Mouse (Mus musculus): ENCODE results near the gene Cdkl4. TPM values are rescaled to one million over a fixed set of nuclear protein-coding genes. Genes with fewer than 3 reads are reported as not detected.

The Cdkl4 gene
- 1.4 and 1.9 TPM in 2 replicates for polyA plus RNA-seq (2014; fragmentation: Nextera tagmentation; extraction: Ambion mirVana)

GRCm38 (mm10) chr17:80577639-80578038 is at the start of gene Cdkl4:
TSS of gene Cdkl4 (minus strand) at chr17:80577813.
- no peak for ATAC-seq (replicated peaks; ENCODE audit: insufficient number of reproducible peaks, low FRiP score, low TSS enrichment, low read depth)

GRCm38 (mm10) chr17:80624979-80625378 is 47.4 kb upstream of the Cdkl4 start:
- Histone ChIP-seq H3K27ac (replicated peaks; ENCODE audit: low read depth, low read length) (no peak overlapping the region), H3K36me3 (replicated peaks; ENCODE audit: control insufficient read depth, insufficient read depth, low read depth, low read length) (no peaks in the 10 kb centered on the region), H3K4me1 (ENCODE audit: control insufficient read depth, insufficient read depth, low read length) (no peaks in the 10 kb centered on the region), H3K4me3 (ENCODE audit: low read depth, low read length) (no peak overlapping the region), H3K4me2 (ENCODE audit: low read depth, low read length) (no peak overlapping the region), H3K27me3 (ENCODE audit: control insufficient read depth, insufficient read depth, low read length) (no peaks in the 10 kb centered on the region), H3K9me3 (replicated peaks; ENCODE audit: control insufficient read depth, low read length) (no peaks in the 10 kb centered on the region), H3K9ac (replicated peaks; ENCODE audit: low read length) (no peak overlapping the region)
- DNase-seq (ENCODE audit: low spot score) (no peak), ATAC-seq (replicated peaks; ENCODE audit: insufficient number of reproducible peaks, low FRiP score, low TSS enrichment, low read depth) (no peak)

More at GRCm38 (mm10) chr17:80577639-80578038, at the start of gene Cdkl4:
- no peaks in the 10 kb centered on the region for H3K27me3 ChIP-seq (ENCODE audit: control insufficient read depth, insufficient read depth, low read length)
- peak within 1 kb of the TSS; percentile 67 for H3K9ac ChIP-seq (replicated peaks; ENCODE audit: low read length)
- H3K4me2 ChIP-seq (ENCODE audit: low read depth, low read length), result peak within 1 kb of the TSS; percentile 95
- 62% methylated on average over 15 of the region's 15 CpGs for WGBS
- H3K4me3 ChIP-seq (ENCODE audit: low read depth, low read length), result peak within 1 kb of the TSS; percentile 44
- H3K36me3 ChIP-seq (replicated peaks; ENCODE audit: control insufficient read depth, insufficient read depth, low read depth, low read length), result no peaks in the 10 kb centered on the region
- H3K27ac ChIP-seq (replicated peaks; ENCODE audit: low read depth, low read length), result no peak within 1 kb of the TSS
- H3K4me1 ChIP-seq (ENCODE audit: control insufficient read depth, insufficient read depth, low read length), result no peaks in the 10 kb centered on the region
- H3K9me3 ChIP-seq (replicated peaks; ENCODE audit: control insufficient read depth, low read length), result no peaks in the 10 kb centered on the region
- DNase-seq (ENCODE audit: low spot score), result no peak

GRCm38 (mm10) chr17:80621691-80622090 is 44.1 kb upstream of the Cdkl4 start:
- H3K4me3 ChIP-seq (ENCODE audit: low read depth, low read length), result no peak overlapping the region
- ATAC-seq (replicated peaks; ENCODE audit: insufficient number of reproducible peaks, low FRiP score, low TSS enrichment, low read depth) (no peak), DNase-seq (ENCODE audit: low spot score) (no peak)
- H3K4me2 ChIP-seq (ENCODE audit: low read depth, low read length), result no peak overlapping the region
- H3K9ac ChIP-seq (replicated peaks; ENCODE audit: low read length), result no peak overlapping the region
- no peaks in the 10 kb centered on the region for H3K4me1 ChIP-seq (ENCODE audit: control insufficient read depth, insufficient read depth, low read length)
- H3K9me3 ChIP-seq (replicated peaks; ENCODE audit: control insufficient read depth, low read length), result no peaks in the 10 kb centered on the region
- no peaks in the 10 kb centered on the region for H3K27me3 ChIP-seq (ENCODE audit: control insufficient read depth, insufficient read depth, low read length)
- H3K36me3 ChIP-seq (replicated peaks; ENCODE audit: control insufficient read depth, insufficient read depth, low read depth, low read length), result no peaks in the 10 kb centered on the region
- no peak overlapping the region for H3K27ac ChIP-seq (replicated peaks; ENCODE audit: low read depth, low read length)
- 85% methylated on average over 4 of the region's 4 CpGs for WGBS

- 63% methylated on average over 5 of the region's 5 CpGs for WGBS
- no peaks in the 10 kb centered on the region for H3K4me1 ChIP-seq (ENCODE audit: control insufficient read depth, insufficient read depth, low read length)
- no peak overlapping the region for H3K9ac ChIP-seq (replicated peaks; ENCODE audit: low read length)
- H3K27me3 ChIP-seq (ENCODE audit: control insufficient read depth, insufficient read depth, low read length), result no peaks in the 10 kb centered on the region
- H3K4me2 ChIP-seq (ENCODE audit: low read depth, low read length), result no peak overlapping the region
- ATAC-seq (replicated peaks; ENCODE audit: insufficient number of reproducible peaks, low FRiP score, low TSS enrichment, low read depth) (0 out of 2 replicates have a peak, but pooled peaks have one; percentile 56), DNase-seq (ENCODE audit: low spot score) (peak; percentile 70)
- H3K4me3 ChIP-seq (ENCODE audit: low read depth, low read length), result no peak overlapping the region
- no peak overlapping the region for H3K27ac ChIP-seq (replicated peaks; ENCODE audit: low read depth, low read length)
- H3K36me3 ChIP-seq (replicated peaks; ENCODE audit: control insufficient read depth, insufficient read depth, low read depth, low read length), result no peaks in the 10 kb centered on the region
- H3K9me3 ChIP-seq (replicated peaks; ENCODE audit: control insufficient read depth, low read length), result no peaks in the 10 kb centered on the region
These were observed 43.3 kb upstream of the Cdkl4 start for GRCm38 (mm10) chr17:80620786-80621423.

- Histone ChIP-seq H3K9me3 (replicated peaks; ENCODE audit: control insufficient read depth, low read length) (no peaks in the 10 kb centered on the region), H3K9ac (replicated peaks; ENCODE audit: low read length) (no peak overlapping the region), H3K27ac (replicated peaks; ENCODE audit: low read depth, low read length) (no peak overlapping the region), H3K4me1 (ENCODE audit: control insufficient read depth, insufficient read depth, low read length) (no peaks in the 10 kb centered on the region), H3K27me3 (ENCODE audit: control insufficient read depth, insufficient read depth, low read length) (no peaks in the 10 kb centered on the region), H3K36me3 (replicated peaks; ENCODE audit: control insufficient read depth, insufficient read depth, low read depth, low read length) (no peaks in the 10 kb centered on the region; the same call in 1 of the 2 replicates), H3K4me3 (ENCODE audit: low read depth, low read length) (no peak overlapping the region), H3K4me2 (ENCODE audit: low read depth, low read length) (no peak overlapping the region)
- ATAC-seq (replicated peaks; ENCODE audit: insufficient number of reproducible peaks, low FRiP score, low TSS enrichment, low read depth) (no peak), DNase-seq (ENCODE audit: low spot score) (no peak)
- WGBS, result 89% methylated on average over 13 of the region's 13 CpGs
These were observed 41.9 kb upstream of the Cdkl4 start for GRCm38 (mm10) chr17:80619556-80619955.

- no peak overlapping the region for H3K9ac ChIP-seq (replicated peaks; ENCODE audit: low read length)
- ATAC-seq (replicated peaks; ENCODE audit: insufficient number of reproducible peaks, low FRiP score, low TSS enrichment, low read depth) (no peak), DNase-seq (ENCODE audit: low spot score) (no peak)
These were observed 41.3 kb upstream of the Cdkl4 start for GRCm38 (mm10) chr17:80618890-80619289.

GRCm38 (mm10) chr17:80603806-80604205 is 26.2 kb upstream of the Cdkl4 start:
- H3K9ac ChIP-seq (replicated peaks; ENCODE audit: low read length), result no peak overlapping the region
- no peak for ATAC-seq (replicated peaks; ENCODE audit: insufficient number of reproducible peaks, low FRiP score, low TSS enrichment, low read depth)
- H3K27me3 ChIP-seq (ENCODE audit: control insufficient read depth, insufficient read depth, low read length), result no peaks in the 10 kb centered on the region
- no peak overlapping the region for H3K27ac ChIP-seq (replicated peaks; ENCODE audit: low read depth, low read length)
- H3K4me1 ChIP-seq (ENCODE audit: control insufficient read depth, insufficient read depth, low read length), result no peaks in the 10 kb centered on the region
- H3K36me3 ChIP-seq (replicated peaks; ENCODE audit: control insufficient read depth, insufficient read depth, low read depth, low read length), result peaks cover 19% of the 10 kb centered on the region
- no peak overlapping the region for H3K4me2 ChIP-seq (ENCODE audit: low read depth, low read length)
- DNase-seq (ENCODE audit: low spot score), result no peak
- H3K4me3 ChIP-seq (ENCODE audit: low read depth, low read length), result no peak overlapping the region
- H3K9me3 ChIP-seq (replicated peaks; ENCODE audit: control insufficient read depth, low read length), result no peaks in the 10 kb centered on the region; the same call in 1 of the 2 replicates
- 88% methylated on average over 6 of the region's 6 CpGs for WGBS

More at GRCm38 (mm10) chr17:80618890-80619289, 41.3 kb upstream of the Cdkl4 start:
- Histone ChIP-seq H3K27ac (replicated peaks; ENCODE audit: low read depth, low read length) (no peak overlapping the region), H3K4me2 (ENCODE audit: low read depth, low read length) (no peak overlapping the region), H3K36me3 (replicated peaks; ENCODE audit: control insufficient read depth, insufficient read depth, low read depth, low read length) (no peaks in the 10 kb centered on the region; the same call in none of the 2 replicates), H3K4me3 (ENCODE audit: low read depth, low read length) (no peak overlapping the region), H3K9me3 (replicated peaks; ENCODE audit: control insufficient read depth, low read length) (no peaks in the 10 kb centered on the region), H3K4me1 (ENCODE audit: control insufficient read depth, insufficient read depth, low read length) (no peaks in the 10 kb centered on the region), H3K27me3 (ENCODE audit: control insufficient read depth, insufficient read depth, low read length) (no peaks in the 10 kb centered on the region)
- 84% methylated on average over 5 of the region's 5 CpGs for WGBS

- no peaks in the 10 kb centered on the region for H3K4me1 ChIP-seq (ENCODE audit: control insufficient read depth, insufficient read depth, low read length)
- peaks cover 15% of the 10 kb centered on the region for H3K36me3 ChIP-seq (replicated peaks; ENCODE audit: control insufficient read depth, insufficient read depth, low read depth, low read length)
- WGBS, result 92% methylated on average over 19 of the region's 19 CpGs
These were observed 25.5 kb upstream of the Cdkl4 start for GRCm38 (mm10) chr17:80603079-80603625.

More at GRCm38 (mm10) chr17:80603079-80603625, 25.5 kb upstream of the Cdkl4 start:
- Histone ChIP-seq H3K9ac (replicated peaks; ENCODE audit: low read length) (no peak overlapping the region), H3K9me3 (replicated peaks; ENCODE audit: control insufficient read depth, low read length) (no peaks in the 10 kb centered on the region), H3K27ac (replicated peaks; ENCODE audit: low read depth, low read length) (no peak overlapping the region), H3K27me3 (ENCODE audit: control insufficient read depth, insufficient read depth, low read length) (no peaks in the 10 kb centered on the region), H3K4me2 (ENCODE audit: low read depth, low read length) (no peak overlapping the region), H3K4me3 (ENCODE audit: low read depth, low read length) (no peak overlapping the region)
- no peak for DNase-seq (ENCODE audit: low spot score)
- ATAC-seq (replicated peaks; ENCODE audit: insufficient number of reproducible peaks, low FRiP score, low TSS enrichment, low read depth), result no peak
